Mouse (Mus musculus) olfactory bulb, adult 2 months (tissue): ENCODE data around the gene Grk5.

Source experiments
- CTCF ChIP-seq: fragments of 200-500 bp; IDR thresholded peaks from 2 replicates; pipeline ENCODE4 v1.5.1; 2012; ENCODE audit warnings: low read depth, mild to moderate bottlenecking, low read length, moderate library complexity; ENCODE audit not compliant: insufficient read depth
- POLR2A ChIP-seq: fragments of 200-500 bp; IDR thresholded peaks from 2 replicates; pipeline ENCODE4 v1.6.1; 2012; ENCODE audit warnings: mild to moderate bottlenecking, low read depth, low read length, moderate library complexity; ENCODE audit not compliant: insufficient read depth

- no peak for TF ChIP-seq POLR2A
- no peak for TF ChIP-seq CTCF
These were observed 25.7 kb downstream of the Grk5 start for GRCm38 (mm10) chr19:60915236-60915635.
